Mouse (Mus musculus): ENCODE measurements around the gene Ephb1.

GRCm38 (mm10) chr9:102032376-102032775 lies 322.1 kb downstream of the Ephb1 start:
- TF ChIP-seq CTCF (IDR thresholded peaks at IDR 0.05; ENCODE audit: low read depth, low read length) (no peak), POLR2A (IDR thresholded peaks at IDR 0.05; ENCODE audit: borderline replicate concordance, low read depth, low read length) (no peak)

All from bone marrow macrophage, adult 2 months (primary cell).